Mouse (Mus musculus): Measurements from ENCODE around the gene Zic4.

- no peak for TF ChIP-seq CTCF (IDR thresholded peaks at IDR 0.05; ENCODE audit: borderline replicate concordance, insufficient read depth, low read depth, low read length)
- no peak for TF ChIP-seq POLR2A (IDR thresholded peaks at IDR 0.05; ENCODE audit: borderline replicate concordance, insufficient read depth, low read length)
These were observed 21.9 kb downstream of the Zic4 start for GRCm38 (mm10) chr9:91384136-91384500.
